In the genomic region with DNA sequence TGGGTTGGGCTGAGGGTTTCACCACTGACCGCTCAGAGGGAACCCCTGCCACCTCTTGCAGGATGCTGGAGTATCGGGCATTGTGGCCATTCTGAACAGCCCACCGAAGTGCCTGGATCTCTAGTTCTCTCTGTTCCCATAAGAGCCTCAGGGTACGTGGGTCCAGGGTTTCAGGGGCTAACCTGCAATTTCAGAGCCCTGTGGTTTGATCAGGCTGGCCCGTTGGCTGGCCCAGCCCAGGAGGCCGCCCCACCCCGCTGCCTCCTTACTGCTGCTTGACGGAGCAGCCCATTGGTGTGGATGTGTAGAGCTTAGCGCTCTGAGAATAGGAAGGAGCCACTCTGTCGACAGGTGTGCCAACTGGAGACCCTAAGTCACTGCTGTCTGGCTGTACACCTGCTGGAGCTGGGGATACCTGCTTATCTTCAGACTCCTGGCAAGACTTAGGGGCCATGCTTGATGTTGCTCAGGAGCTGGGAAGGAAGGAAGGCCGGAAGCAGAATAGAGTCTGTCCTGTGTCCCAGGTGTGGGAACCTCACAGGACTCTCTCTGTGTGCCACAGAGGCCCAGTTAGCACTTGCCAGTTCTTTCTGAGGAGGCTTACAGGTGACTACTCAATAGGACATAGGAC, we compare ENCODE assay signal across 10 mouse cellular contexts. TPM values are rescaled to one million over a fixed set of nuclear protein-coding genes. Genes with fewer than 3 reads are reported as not detected.
DNase-seq lines count a peak whose midpoint lies in the region; ATAC-seq and TF ChIP-seq lines count a peak whose summit lies in the region.
"Had no signal": no experiment of that assay in that cellular context is flagged by ENCODE, and none has a peak within 500 bp of the region (broad histone marks: within the 10 kb centered on the region; RNA-seq: fewer than 3 reads in every experiment).

A gene (minus strand): TSS at position 476 of the 631 bp plus-strand sequence.

- peaks cover 11% of the 10 kb centered on the region for H3K36me3 ChIP-seq in kidney, embryonic 15.5 days
- H3K36me3 ChIP-seq in embryonic facial prominence, embryonic 15.5 days, result peaks cover 4% of the 10 kb centered on the region; the same call in 1 of the 2 replicates
- peaks cover 12% of the 10 kb centered on the region; the same call in 1 of the 2 replicates for H3K36me3 ChIP-seq in intestine, postnatal 0 days (ENCODE audit: control insufficient read depth, insufficient read depth)
- H3K36me3 ChIP-seq in neural tube, embryonic 13.5 days, result peaks cover 9% of the 10 kb centered on the region; the same call in 1 of the 2 replicates

- H3K4me2 ChIP-seq in kidney, embryonic 15.5 days, result peak within 1 kb of the TSS; percentile 86
- peak within 1 kb of the TSS; percentile 95 for H3K4me2 ChIP-seq in embryonic facial prominence, embryonic 15.5 days (replicated peaks)
- peak within 1 kb of the TSS; percentile 95 for H3K4me2 ChIP-seq in intestine, postnatal 0 days (replicated peaks; ENCODE audit: low read depth)
- H3K4me2 ChIP-seq in neural tube, embryonic 13.5 days, result peak within 1 kb of the TSS; percentile 94

- H3K9ac ChIP-seq in kidney, embryonic 15.5 days, result peak within 1 kb of the TSS; percentile 60
- H3K9ac ChIP-seq in embryonic facial prominence, embryonic 15.5 days, result 0 out of 2 replicates have a peak within 1 kb of the TSS, but pooled peaks have one; percentile 57
- H3K9ac ChIP-seq in intestine, postnatal 0 days (ENCODE audit: low read depth, low read length), result 0 out of 2 replicates have a peak within 1 kb of the TSS, but pooled peaks have one; percentile 28
- peak within 1 kb of the TSS; percentile 82 for H3K9ac ChIP-seq in neural tube, embryonic 13.5 days

- no peaks in the 10 kb centered on the region for H3K9me3 ChIP-seq in kidney, embryonic 15.5 days (replicated peaks)
- no peaks in the 10 kb centered on the region for H3K9me3 ChIP-seq in embryonic facial prominence, embryonic 15.5 days (replicated peaks)
- H3K9me3 ChIP-seq in intestine, postnatal 0 days (ENCODE audit: control insufficient read depth), result no peaks in the 10 kb centered on the region
- no peaks in the 10 kb centered on the region for H3K9me3 ChIP-seq in neural tube, embryonic 13.5 days

- no peak for ATAC-seq in kidney, embryonic 15.5 days (replicated peaks; ENCODE audit: low FRiP score)
- no peak for ATAC-seq in embryonic facial prominence, embryonic 15.5 days (ENCODE audit: insufficient number of reproducible peaks, low FRiP score, low TSS enrichment, low read depth)
- ATAC-seq in intestine, postnatal 0 days, result no peak
- no peak for ATAC-seq in neural tube, embryonic 13.5 days (ENCODE audit: low read depth)
- no peak for ATAC-seq in monocyte, adult 5-6 weeks (replicated peaks; ENCODE audit: insufficient number of reproducible peaks, low FRiP score, low TSS enrichment, poor library complexity, severe bottlenecking)

- 95% methylated on average over 11 of the region's 11 CpGs for whole genome bisulfite sequencing in kidney, embryonic 15.5 days
- WGBS in embryonic facial prominence, embryonic 15.5 days, result 81% methylated on average over 11 of the region's 11 CpGs
- WGBS in intestine, postnatal 0 days, result 77% methylated on average over 11 of the region's 11 CpGs
- 93% methylated on average over 11 of the region's 11 CpGs for WGBS in neural tube, embryonic 13.5 days

- no peak for TF ChIP-seq CTCF in intestine, postnatal 0 days (IDR thresholded peaks at IDR 0.05; ENCODE audit: low read depth)

- peak within 1 kb of the TSS; percentile 98 for H3K27ac ChIP-seq in kidney, embryonic 15.5 days
- H3K27ac ChIP-seq in embryonic facial prominence, embryonic 15.5 days (replicated peaks), result peak within 1 kb of the TSS; percentile 90
- peak within 1 kb of the TSS; percentile 90 for H3K27ac ChIP-seq in intestine, postnatal 0 days (ENCODE audit: low read depth, low read length)
- H3K27ac ChIP-seq in neural tube, embryonic 13.5 days (replicated peaks), result peak within 1 kb of the TSS; percentile 87

- DNase-seq in kidney, adult 18-20 months, result no peak
- no peak for DNase-seq in right cerebral cortex, postnatal 4 days
- no peak for DNase-seq in left cerebral cortex, adult 9 months (ENCODE audit: low spot score in 2 of 2)
- DNase-seq: cerebellum, adult 8-10 months; kidney, postnatal 10 days had no signal

- peak within 1 kb of the TSS; percentile 63 for H3K4me3 ChIP-seq in kidney, embryonic 15.5 days (replicated peaks)
- H3K4me3 ChIP-seq in embryonic facial prominence, embryonic 15.5 days (replicated peaks), result peak within 1 kb of the TSS; percentile 73
- H3K4me3 ChIP-seq in intestine, postnatal 0 days (ENCODE audit: low read depth, low read length), result peak within 1 kb of the TSS; percentile 62
- H3K4me3 ChIP-seq in neural tube, embryonic 13.5 days, result peak within 1 kb of the TSS; percentile 58

- H3K4me1 ChIP-seq in kidney, embryonic 15.5 days, result peaks cover 46% of the 10 kb centered on the region
- H3K4me1 ChIP-seq in embryonic facial prominence, embryonic 15.5 days, result peaks cover 36% of the 10 kb centered on the region
- peaks cover 18% of the 10 kb centered on the region for H3K4me1 ChIP-seq in intestine, postnatal 0 days (replicated peaks; ENCODE audit: control insufficient read depth, insufficient read depth, low read length)
- H3K4me1 ChIP-seq in neural tube, embryonic 13.5 days (replicated peaks), result peaks cover 28% of the 10 kb centered on the region

- H3K27me3 ChIP-seq in kidney, embryonic 15.5 days, result no peaks in the 10 kb centered on the region
- H3K27me3 ChIP-seq in embryonic facial prominence, embryonic 15.5 days, result no peaks in the 10 kb centered on the region
- H3K27me3 ChIP-seq in intestine, postnatal 0 days (replicated peaks; ENCODE audit: control insufficient read depth, insufficient read depth, low read length), result no peaks in the 10 kb centered on the region
- H3K27me3 ChIP-seq in neural tube, embryonic 13.5 days, result no peaks in the 10 kb centered on the region

RNA-seq across cellular contexts. Expression of the gene that starts here (rescaled TPM):
- polyA plus RNA-seq in kidney, embryonic 15.5 days (2015; fragmentation: Nextera tagmentation; extraction: Ambion mirVana), result 3.4 and 3.5 TPM in 2 replicates
- 2.3 and 3.6 TPM in 2 replicates for polyA plus RNA-seq in embryonic facial prominence, embryonic 15.5 days (2015; fragmentation: Nextera tagmentation; extraction: Ambion mirVana)
- polyA plus RNA-seq in intestine, postnatal 0 days (2015; fragmentation: Nextera tagmentation; extraction: Ambion mirVana), result 2.7 and 3.4 TPM in 2 replicates
- polyA plus RNA-seq in neural tube, embryonic 13.5 days (2015; fragmentation: Nextera tagmentation; extraction: Ambion mirVana), result 1.3 and 1.5 TPM in 2 replicates
- 1.6 TPM in 1 of 3 replicates, not detected in the others for total RNA-seq in monocyte, adult 5-6 weeks (2017)

Comparison
In these comparisons a context has a peak if more than half of its experiments do, and no peak if none do; other contexts are left out.
1. H3K9ac ChIP-seq: peak in every context shown above with its lines; median percentile 82 in neural tube, embryonic 13.5 days; 60 in kidney, embryonic 15.5 days; 57 in embryonic facial prominence, embryonic 15.5 days; 28 in intestine, postnatal 0 days.